Mouse (Mus musculus) CD8-positive naive resting alpha-beta T cell, adult 2 months (primary cell): ENCODE data around the gene Ogfr.

Experiments used
- DNase-seq, 2 experiments: peaks; one replicate each; pipeline ENCODE4 v3.0.0; 2022; ENCODE audit warnings: low read depth in 2 of 2, low spot score in 2 of 2

The Ogfr gene

GRCm38 (mm10) chr2:180600569-180601021 lies 11.6 kb downstream of the Ogfr start:
- DNase-seq: no peak

GRCm38 (mm10) chr2:180604781-180605180 lies 15.7 kb downstream of the Ogfr start:
- no peak for DNase-seq

GRCm38 (mm10) chr2:180610283-180610682 lies 21.2 kb downstream of the Ogfr start:
- no peak for DNase-seq

DNA sequence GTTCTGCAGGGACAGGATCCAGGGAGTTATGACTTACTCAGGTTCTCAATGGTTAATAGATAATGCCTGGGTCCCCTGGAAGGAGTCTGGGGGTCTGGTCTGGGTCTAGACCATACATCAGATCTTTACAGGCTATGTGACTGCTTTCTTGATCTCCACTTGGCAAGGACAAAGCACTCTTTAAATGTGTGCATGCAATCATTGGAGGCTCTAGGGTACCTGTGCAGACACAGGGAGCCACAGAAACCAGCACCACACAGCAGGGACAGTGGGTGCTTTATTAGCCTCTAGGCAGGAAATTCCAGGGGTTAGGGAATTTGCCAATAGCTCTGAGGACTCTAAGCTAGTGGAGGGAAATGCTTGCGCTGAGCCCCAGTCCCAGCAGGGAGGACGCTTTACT lies 22.8 kb downstream of the Ogfr start:
- DNase-seq: no peak

- DNase-seq: no peak
These were observed 52.8 kb downstream of the Ogfr start for GRCm38 (mm10) chr2:180641576-180642554.

- no peak for DNase-seq
These were observed 53.7 kb downstream of the Ogfr start, which contains the start of gene Tcfl5 for GRCm38 (mm10) chr2:180642555-180643260. Tcfl5 (minus strand) TSS chr2:180642708.

GRCm38 (mm10) chr2:180643626-180644025 lies 54.6 kb downstream of the Ogfr start:
- no peak for DNase-seq
